In genomic region chr8:125255006-125255685, GRCm38 (mm10) we compare ENCODE assay signal across 8 mouse cellular contexts.
DNase-seq lines count a peak whose midpoint lies in the region; ATAC-seq and TF ChIP-seq lines count a peak whose summit lies in the region.

No protein-coding gene starts in this region.

- ATAC-seq in forebrain, embryonic 13.5 days, result 0 out of 2 replicates have a peak, but pooled peaks have one; percentile 6
- ATAC-seq in neural tube, embryonic 12.5 days (ENCODE audit: low FRiP score, low read depth), result peak; percentile 56

- H3K27ac ChIP-seq in heart, embryonic 10.5 days, result peak overlapping the region; percentile 90
- H3K27ac ChIP-seq in bone marrow macrophage, adult 2 months (ENCODE audit: insufficient read depth, low read depth, low read length), result no peak overlapping the region
- H3K27ac ChIP-seq in forebrain, embryonic 13.5 days, result peak overlapping the region; percentile 95
- H3K27ac ChIP-seq in neural tube, embryonic 12.5 days, result no peak overlapping the region

- TF ChIP-seq POLR2A in bone marrow macrophage, adult 2 months (IDR thresholded peaks at IDR 0.05; ENCODE audit: borderline replicate concordance, low read depth, low read length), result no peak

- intact Hi-C loops in heart, postnatal 10 days (cut with DNase I), result no loop called here

- H3K36me3 ChIP-seq in heart, embryonic 10.5 days, result no peaks in the 10 kb centered on the region
- no peaks in the 10 kb centered on the region for H3K36me3 ChIP-seq in forebrain, embryonic 13.5 days (ENCODE audit: poor library complexity, severe bottlenecking)
- H3K36me3 ChIP-seq in neural tube, embryonic 12.5 days, result no peaks in the 10 kb centered on the region

- H3K4me3 ChIP-seq in heart, embryonic 10.5 days, result peak overlapping the region; percentile 56; the same call in 1 of the 2 replicates
- peak overlapping the region; percentile 15; the same call in 1 of the 2 replicates for H3K4me3 ChIP-seq in bone marrow macrophage, adult 2 months (ENCODE audit: insufficient read depth, low read length)
- H3K4me3 ChIP-seq in forebrain, embryonic 13.5 days, result peak overlapping the region; percentile 49
- H3K4me3 ChIP-seq in neural tube, embryonic 12.5 days, result no peak overlapping the region

- DNase-seq in heart, embryonic 10.5 days (ENCODE audit: low spot score), result no peak
- DNase-seq in heart, postnatal 10 days, result no peak
- peak; percentile 36 for DNase-seq in layer of hippocampus, adult 9-10 months (ENCODE audit: low spot score)
- DNase-seq in urinary bladder, adult 2 months (ENCODE audit: low spot score), result no peak
- no peak for DNase-seq in thymus, postnatal 14 days

- no peak for TF ChIP-seq CTCF in bone marrow macrophage, adult 2 months (IDR thresholded peaks at IDR 0.05; ENCODE audit: low read depth, low read length)

- peaks cover 53% of the 10 kb centered on the region for H3K4me1 ChIP-seq in heart, embryonic 10.5 days
- H3K4me1 ChIP-seq in bone marrow macrophage, adult 2 months (ENCODE audit: control insufficient read depth, insufficient read depth, low read length), result peaks cover 11% of the 10 kb centered on the region
- peaks cover 27% of the 10 kb centered on the region for H3K4me1 ChIP-seq in forebrain, embryonic 13.5 days
- peaks cover 20% of the 10 kb centered on the region for H3K4me1 ChIP-seq in neural tube, embryonic 12.5 days

- no peaks in the 10 kb centered on the region for H3K27me3 ChIP-seq in heart, embryonic 10.5 days (ENCODE audit: insufficient read depth, poor library complexity, severe bottlenecking)
- H3K27me3 ChIP-seq in forebrain, embryonic 13.5 days, result no peaks in the 10 kb centered on the region
- H3K27me3 ChIP-seq in neural tube, embryonic 12.5 days (replicated peaks), result no peaks in the 10 kb centered on the region

- H3K9me3 ChIP-seq in heart, embryonic 10.5 days, result no peaks in the 10 kb centered on the region
- no peaks in the 10 kb centered on the region for H3K9me3 ChIP-seq in forebrain, embryonic 13.5 days (replicated peaks)
- no peaks in the 10 kb centered on the region for H3K9me3 ChIP-seq in neural tube, embryonic 12.5 days

- H3K9ac ChIP-seq in forebrain, embryonic 13.5 days, result peak overlapping the region; percentile 72
- no peak overlapping the region for H3K9ac ChIP-seq in neural tube, embryonic 12.5 days

- 69% methylated on average over 11 of the region's 11 CpGs for WGBS in heart, embryonic 10.5 days
- WGBS in forebrain, embryonic 13.5 days, result 50% methylated on average over 11 of the region's 11 CpGs
- 50% methylated on average over 11 of the region's 11 CpGs for WGBS in neural tube, embryonic 12.5 days

- peak overlapping the region; percentile 85 for H3K4me2 ChIP-seq in forebrain, embryonic 13.5 days
- peak overlapping the region; percentile 72 for H3K4me2 ChIP-seq in neural tube, embryonic 12.5 days (replicated peaks)

Comparison
In these comparisons a context has a peak if more than half of its experiments do, and no peak if none do; other contexts are left out.
1. H3K27ac ChIP-seq: peak in heart, embryonic 10.5 days (single experiment) and forebrain, embryonic 13.5 days (single experiment); none in bone marrow macrophage, adult 2 months (single experiment) and neural tube, embryonic 12.5 days (single experiment).